Mouse (Mus musculus) kidney, embryonic 16.5 days (tissue): Measurements from ENCODE around the gene Vmn2r80. TPM values are rescaled to one million over a fixed set of nuclear protein-coding genes. Genes with fewer than 3 reads are reported as not detected.
A peak's percentile ranks its signal among the peaks of the same experiment; 100 is the strongest.
"Not testable (repeated sequence)": the region's sequence is repeated elsewhere in the genome, so short reads cannot be mapped to it uniquely, and the experiment has no call there.

Experiments
- ATAC-seq: fragments of 200-750 bp; cut with Nextera tagmentation; 2 replicates; pipeline ENCODE4 v1.8.0; 2017; ENCODE audit warnings: moderate TSS enrichment; ENCODE audit not compliant: low FRiP score, low TSS enrichment
- H3K27ac ChIP-seq: fragments of 300-500 bp; sonication (generic); 2 replicates; pipeline ENCODE4 v1.5.1; 2014; ENCODE audit warnings: low read length
- H3K27me3 ChIP-seq: fragments of 300-500 bp; sonication (generic); 2 replicates; pipeline ENCODE4 v1.6.1; 2014; ENCODE audit warnings: low read length, control low read depth, mixed read lengths; ENCODE audit not compliant: insufficient read depth
- H3K36me3 ChIP-seq: fragments of 300-500 bp; sonication (generic); 2 replicates; pipeline ENCODE4 v1.6.1; 2014; ENCODE audit warnings: low read length, control low read depth, mixed read lengths; ENCODE audit not compliant: insufficient read depth
- H3K4me1 ChIP-seq: fragments of 300-500 bp; sonication (generic); 2 replicates; pipeline ENCODE4 v1.6.1; 2014; ENCODE audit warnings: low read length, control low read depth, mixed read lengths; ENCODE audit not compliant: insufficient read depth
- H3K4me2 ChIP-seq: fragments of 300-500 bp; sonication (generic); replicated peaks from 2 replicates; pipeline ENCODE4 v1.6.1; 2014; ENCODE audit warnings: low read depth, low read length
- H3K4me3 ChIP-seq: fragments of 300-500 bp; sonication (generic); 2 replicates; pipeline ENCODE4 v1.5.1; 2014; ENCODE audit warnings: mild to moderate bottlenecking, low read length
- H3K9ac ChIP-seq: fragments of 300-500 bp; sonication (generic); replicated peaks from 2 replicates; pipeline ENCODE4 v1.6.1; 2014; ENCODE audit warnings: low read length
- H3K9me3 ChIP-seq: fragments of 300-500 bp; sonication (generic); 2 replicates; pipeline ENCODE4 v1.6.1; 2016; ENCODE audit warnings: low read length, control low read depth
- WGBS: fragments of 180-500 bp; shearing (Covaris S2); extraction: QIAGEN DNeasy Blood & Tissue Kit; methylation state at CpG from one replicate; pipeline ENCODE4 v1.1.7; 2014; 5-methylcytosine and 5-hydroxymethylcytosine counted together
- polyA plus RNA-seq: library from polyadenylated mRNA; unstranded; fragments of >200 nt; fragmentation: Nextera tagmentation; extraction: Ambion mirVana; gene quantifications from 2 replicates; pipeline ENCODE4 v1.2.1, GENCODE M21; 2015

Vmn2r80 gene
- not detected in 2 replicates for polyA plus RNA-seq

GRCm38 (mm10) chr10:79148469-79148868 is at the start of gene Vmn2r80:
Gene Vmn2r80 (plus strand): TSS chr10:79148769.
- not testable (repeated sequence) for H3K9ac ChIP-seq, H3K4me3 ChIP-seq, ATAC-seq, H3K36me3 ChIP-seq, H3K27ac ChIP-seq, H3K4me1 ChIP-seq, H3K4me2 ChIP-seq, H3K27me3 ChIP-seq, H3K9me3 ChIP-seq
- WGBS, result 77% methylated on average over 4 of the region's 4 CpGs

DNA sequence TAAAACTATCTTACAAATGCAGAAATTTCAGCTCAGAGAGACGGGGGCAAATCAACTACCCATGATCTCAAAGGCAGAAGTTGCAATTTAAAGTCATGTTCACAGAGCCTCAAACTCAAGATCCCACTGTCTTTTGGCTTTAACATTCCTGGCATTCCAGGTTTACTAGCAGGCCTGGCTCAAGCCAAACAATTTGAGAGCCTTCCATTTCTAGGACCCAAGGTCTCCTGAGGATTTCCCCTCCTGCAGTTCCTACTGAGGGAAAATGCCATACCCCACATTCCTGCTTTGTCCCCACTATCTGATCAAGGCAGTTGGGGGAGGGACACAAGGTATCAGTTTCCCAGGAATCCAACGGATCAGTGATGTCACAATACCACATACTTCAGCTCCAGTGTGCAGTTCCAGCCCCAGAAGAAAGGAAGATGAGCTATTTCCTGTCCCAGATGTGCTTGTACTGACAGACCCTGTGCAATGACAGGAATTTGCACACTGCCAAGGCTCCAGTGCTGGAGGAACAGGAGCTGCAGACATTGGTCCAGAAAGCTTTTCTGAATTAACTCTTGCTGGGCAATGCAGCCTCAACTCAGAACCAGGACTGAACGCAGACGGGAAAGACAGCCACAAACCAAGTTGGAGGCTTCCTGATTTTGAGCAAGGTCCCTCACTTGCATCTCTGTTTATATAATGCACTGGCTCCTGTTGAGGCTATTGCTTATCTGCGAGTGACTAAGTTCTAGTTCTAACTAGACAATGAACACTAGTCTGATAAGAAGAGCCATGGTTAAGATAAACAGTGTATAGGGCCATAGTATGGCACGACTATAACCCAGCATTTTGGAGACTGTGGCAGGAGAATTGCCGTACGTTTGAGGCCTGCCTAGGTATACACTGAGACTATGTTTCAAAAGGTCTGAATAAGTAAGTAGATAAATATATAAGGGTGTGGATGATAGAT is 42.0 kb upstream of the Vmn2r80 start:
- peaks cover 7% of the 10 kb centered on the region; the same call in 1 of the 2 replicates for H3K4me1 ChIP-seq
- peak; percentile 78; the same call in 1 of the 2 replicates for ATAC-seq
- H3K27ac ChIP-seq, result peak overlapping the region; percentile 59; the same call in 1 of the 2 replicates
- H3K27me3 ChIP-seq, result no peaks in the 10 kb centered on the region
- 62% methylated on average over 8 of the region's 8 CpGs for WGBS
- no peak overlapping the region for H3K4me2 ChIP-seq
- no peaks in the 10 kb centered on the region for H3K36me3 ChIP-seq
- no peak overlapping the region for H3K4me3 ChIP-seq
- H3K9ac ChIP-seq, result no peak overlapping the region
- no peaks in the 10 kb centered on the region for H3K9me3 ChIP-seq

DNA sequence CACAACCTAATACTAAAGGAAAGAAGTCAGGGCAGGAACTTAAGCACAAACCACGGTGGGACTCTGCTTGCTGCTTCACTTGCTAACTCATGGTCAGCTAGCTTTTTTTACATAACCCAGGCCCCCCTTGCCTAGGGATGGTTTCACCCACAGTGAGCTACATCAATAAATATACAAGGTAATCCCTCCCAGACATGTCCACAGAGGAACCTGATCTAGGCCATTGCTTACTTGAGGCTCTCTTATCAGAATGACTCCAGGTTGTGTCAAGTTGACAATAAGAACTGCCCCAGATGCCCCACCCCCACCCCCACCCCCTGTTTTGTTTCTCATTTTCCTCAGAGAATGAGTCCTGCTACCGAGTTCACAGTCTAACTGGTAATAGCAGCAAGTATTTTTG is 41.0 kb upstream of the Vmn2r80 start:
- no peak for ATAC-seq
- no peak overlapping the region for H3K27ac ChIP-seq
- H3K9me3 ChIP-seq, result no peaks in the 10 kb centered on the region
- H3K27me3 ChIP-seq, result no peaks in the 10 kb centered on the region
- peaks cover 7% of the 10 kb centered on the region; the same call in 1 of the 2 replicates for H3K4me1 ChIP-seq
- 75% methylated on average over 2 of the region's 2 CpGs for WGBS
- H3K9ac ChIP-seq, result no peak overlapping the region
- no peak overlapping the region for H3K4me2 ChIP-seq
- no peaks in the 10 kb centered on the region for H3K36me3 ChIP-seq
- H3K4me3 ChIP-seq, result no peak overlapping the region

GRCm38 (mm10) chr10:79109156-79109555 is 39.4 kb upstream of the Vmn2r80 start:
- H3K4me1 ChIP-seq, result peaks cover 7% of the 10 kb centered on the region; the same call in 1 of the 2 replicates
- no peaks in the 10 kb centered on the region for H3K9me3 ChIP-seq
- no peak overlapping the region for H3K9ac ChIP-seq
- 90% methylated on average over 1 of the region's 1 CpGs for WGBS
- H3K4me3 ChIP-seq, result no peak overlapping the region
- H3K27ac ChIP-seq, result no peak overlapping the region
- H3K36me3 ChIP-seq, result no peaks in the 10 kb centered on the region
- no peak for ATAC-seq
- H3K4me2 ChIP-seq, result no peak overlapping the region
- H3K27me3 ChIP-seq, result no peaks in the 10 kb centered on the region

GRCm38 (mm10) chr10:79110482-79110881 is 38.1 kb upstream of the Vmn2r80 start:
- no peak overlapping the region for H3K4me2 ChIP-seq
- no peaks in the 10 kb centered on the region for H3K36me3 ChIP-seq
- H3K4me1 ChIP-seq, result peaks cover 7% of the 10 kb centered on the region; the same call in 1 of the 2 replicates
- H3K27ac ChIP-seq, result no peak overlapping the region
- WGBS, result 91% methylated on average over 5 of the region's 5 CpGs
- no peak overlapping the region for H3K4me3 ChIP-seq
- H3K9ac ChIP-seq, result no peak overlapping the region
- no peaks in the 10 kb centered on the region for H3K9me3 ChIP-seq
- ATAC-seq, result no peak
- H3K27me3 ChIP-seq, result no peaks in the 10 kb centered on the region

GRCm38 (mm10) chr10:79115085-79115484 is 33.5 kb upstream of the Vmn2r80 start:
- no peaks in the 10 kb centered on the region for H3K36me3 ChIP-seq
- no peak overlapping the region for H3K9ac ChIP-seq
- peaks cover 3% of the 10 kb centered on the region for H3K4me1 ChIP-seq
- H3K27ac ChIP-seq, result no peak overlapping the region
- no peaks in the 10 kb centered on the region for H3K9me3 ChIP-seq
- WGBS, result 69% methylated on average over 1 of the region's 1 CpGs
- H3K4me2 ChIP-seq, result no peak overlapping the region
- H3K4me3 ChIP-seq, result no peak overlapping the region
- ATAC-seq, result no peak
- no peaks in the 10 kb centered on the region for H3K27me3 ChIP-seq

DNA sequence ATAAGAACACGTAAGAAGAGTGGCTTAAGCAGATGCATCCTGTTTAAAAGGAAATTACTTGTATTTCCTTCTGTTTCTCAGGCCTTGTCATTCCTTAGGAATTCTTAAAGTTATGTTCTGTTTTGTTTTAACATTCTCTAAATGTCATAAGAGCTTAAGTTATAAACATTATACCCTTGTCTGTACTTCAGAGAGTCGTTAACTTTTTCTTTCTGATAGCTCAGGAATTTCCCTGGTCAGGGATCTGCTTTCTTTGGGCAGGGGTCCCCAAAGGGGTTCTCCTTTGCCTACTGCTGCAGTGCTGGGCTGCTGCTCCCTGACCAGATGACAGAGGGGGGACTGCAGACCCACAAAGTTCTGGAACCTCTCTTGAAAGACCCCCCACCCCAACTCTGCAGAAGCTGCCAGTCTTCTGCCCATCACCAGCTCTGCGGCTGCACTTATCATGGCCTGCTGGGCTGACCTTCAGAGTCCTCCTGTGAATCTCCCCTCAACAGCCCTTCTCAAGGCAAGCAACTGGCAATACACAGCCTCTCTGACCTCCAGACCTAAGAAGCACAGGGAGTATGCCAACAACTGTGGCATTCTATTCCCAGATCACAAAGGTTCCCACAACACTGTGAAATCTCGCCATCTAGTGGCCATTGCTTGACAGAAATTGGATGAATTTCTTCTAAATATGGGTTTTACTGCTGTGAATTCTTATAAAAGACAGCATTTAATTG is 32.3 kb upstream of the Vmn2r80 start:
- 34% methylated on average over 4 of the region's 4 CpGs for WGBS
- Histone ChIP-seq H3K27ac (peak overlapping the region; percentile 82), H3K9ac (0 out of 2 replicates have a peak overlapping the region, but pooled peaks have one; percentile 11), H3K4me3 (no peak overlapping the region), H3K4me1 (peaks cover 3% of the 10 kb centered on the region), H3K36me3 (no peaks in the 10 kb centered on the region), H3K9me3 (no peaks in the 10 kb centered on the region), H3K27me3 (no peaks in the 10 kb centered on the region), H3K4me2 (no peak overlapping the region)
- ATAC-seq, result peak; percentile 88; the same call in 1 of the 2 replicates

- H3K4me1 ChIP-seq, result no peaks in the 10 kb centered on the region
- no peak overlapping the region for H3K4me2 ChIP-seq
- H3K36me3 ChIP-seq, result no peaks in the 10 kb centered on the region
- H3K27ac ChIP-seq, result no peak overlapping the region
- H3K27me3 ChIP-seq, result no peaks in the 10 kb centered on the region
- no peak overlapping the region for H3K9ac ChIP-seq
- H3K4me3 ChIP-seq, result no peak overlapping the region
- no peak for ATAC-seq
- no peaks in the 10 kb centered on the region for H3K9me3 ChIP-seq
These were observed 3.0 kb downstream of the Vmn2r80 start for GRCm38 (mm10) chr10:79151602-79152001.

DNA sequence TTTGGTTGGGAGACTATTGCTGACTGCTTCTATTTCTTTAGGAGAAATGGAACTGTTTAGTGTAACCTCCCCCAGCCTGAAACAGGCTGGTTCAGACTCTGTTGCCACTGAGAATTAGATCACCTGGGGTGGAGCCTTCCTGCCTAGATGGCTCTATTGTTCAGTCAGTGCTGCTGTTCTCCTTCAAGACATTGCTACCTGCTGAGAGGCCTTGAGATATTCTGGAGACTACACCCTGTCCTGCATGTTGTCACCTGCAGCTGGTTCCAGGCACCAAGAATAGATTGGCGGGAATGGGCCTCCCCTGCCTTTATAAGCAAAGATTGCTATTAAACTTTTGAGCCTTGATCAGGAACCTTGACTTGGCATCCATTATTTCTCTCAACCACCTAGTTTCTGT is 51.4 kb downstream of the Vmn2r80 start:
- not testable (repeated sequence) for H3K9me3 ChIP-seq, H3K4me3 ChIP-seq, H3K27me3 ChIP-seq, H3K36me3 ChIP-seq, H3K4me2 ChIP-seq, H3K9ac ChIP-seq, H3K27ac ChIP-seq, ATAC-seq, H3K4me1 ChIP-seq
- WGBS, result 90% methylated on average over 1 of the region's 1 CpGs
